Mouse (Mus musculus): ENCODE measurements around the gene Naa60.

GRCm38 (mm10) chr16:3830588-3831109, 41.5 kb upstream of the Naa60 start, which contains the start of gene Olfr15:
- TF ChIP-seq TCF12 (IDR thresholded peaks at IDR 0.05; ENCODE audit: insufficient read depth, poor library complexity, severe bottlenecking) (no peak), USF1 (IDR thresholded peaks at IDR 0.05; ENCODE audit: low read depth) (no peak), E2F4 (IDR thresholded peaks at IDR 0.05; ENCODE audit: insufficient read depth) (no peak), MYOG (IDR thresholded peaks at IDR 0.05; ENCODE audit: control insufficient read depth in 1 of 3, insufficient read depth in 1 of 3, insufficient read length in 2 of 3, low read depth in 2 of 3) (no peak), CEBPB (IDR thresholded peaks at IDR 0.05; ENCODE audit: insufficient read depth, poor library complexity, severe bottlenecking) (no peak), POLR2A (IDR thresholded peaks at IDR 0.05; ENCODE audit: insufficient read length, low read depth) (no peak)
